Mouse (Mus musculus) spleen, adult 2 months (tissue): Measurements from ENCODE around the gene Hist1h2bg. TPM values are rescaled to one million over a fixed set of nuclear protein-coding genes. Genes with fewer than 3 reads are reported as not detected.
"Not testable (repeated sequence)": the region's sequence is repeated elsewhere in the genome, so short reads cannot be mapped to it uniquely, and the experiment has no call there.

Experiments used
- DNase-seq, 2 experiments: peaks; one replicate each; pipeline versions ENCODE4 v3.0.0 to v3.0.0-alpha.2; 2012 to 2021; ENCODE audit warnings: low spot score in 2 of 2, low read depth in 1 of 2
- H3K27ac ChIP-seq: fragments of 200-500 bp; 2 replicates; pipeline ENCODE4 v1.5.1; 2012; ENCODE audit warnings: low read length, inconsistent platforms; ENCODE audit not compliant: insufficient read depth
- H3K27me3 ChIP-seq: fragments of 200-500 bp; 2 replicates; pipeline ENCODE4 v1.6.1; 2012; ENCODE audit warnings: mild to moderate bottlenecking, moderate library complexity, low read length, inconsistent platforms; ENCODE audit not compliant: control insufficient read depth, insufficient read depth
- H3K36me3 ChIP-seq: fragments of 200-500 bp; 2 replicates; pipeline ENCODE4 v1.6.1; 2012; ENCODE audit warnings: mild to moderate bottlenecking, low read length, inconsistent platforms; ENCODE audit not compliant: control insufficient read depth, insufficient read depth
- H3K4me1 ChIP-seq: fragments of 200-500 bp; 2 replicates; pipeline ENCODE4 v1.6.1; 2011; ENCODE audit warnings: inconsistent platforms; ENCODE audit not compliant: control insufficient read depth, insufficient read depth, insufficient read length
- H3K4me3 ChIP-seq: fragments of 200-500 bp; 2 replicates; pipeline ENCODE4 v1.5.1; 2011; ENCODE audit warnings: mild to moderate bottlenecking, inconsistent platforms; ENCODE audit not compliant: insufficient read depth, insufficient read length; ENCODE audit errors: extremely low read depth
- CTCF ChIP-seq: fragments of 200-500 bp; IDR thresholded peaks from 2 replicates; pipeline ENCODE4 v1.5.1; 2011; ENCODE audit warnings: mild to moderate bottlenecking, inconsistent platforms; ENCODE audit not compliant: insufficient read depth, insufficient read length, insufficient replicate concordance; ENCODE audit errors: extremely low read depth
- POLR2A ChIP-seq: fragments of 200-500 bp; IDR thresholded peaks from 2 replicates; pipeline ENCODE4 v1.6.1; 2011; ENCODE audit warnings: low read depth, low read length, inconsistent platforms
- WGBS: fragments of 180-500 bp; shearing (Covaris S2); methylation state at CpG from one replicate; pipeline ENCODE4 v1.1.7; 2018; 5-methylcytosine and 5-hydroxymethylcytosine counted together
- polyA plus RNA-seq: library from polyadenylated mRNA; depleted of rRNA; stranded (reverse); fragments of >200 nt; gene quantifications from 2 replicates; pipeline ENCODE4 v1.2.3, GENCODE M21; 2012

The Hist1h2bg gene
- polyA plus RNA-seq, 1 experiment = 57.5 TPM

DNA sequence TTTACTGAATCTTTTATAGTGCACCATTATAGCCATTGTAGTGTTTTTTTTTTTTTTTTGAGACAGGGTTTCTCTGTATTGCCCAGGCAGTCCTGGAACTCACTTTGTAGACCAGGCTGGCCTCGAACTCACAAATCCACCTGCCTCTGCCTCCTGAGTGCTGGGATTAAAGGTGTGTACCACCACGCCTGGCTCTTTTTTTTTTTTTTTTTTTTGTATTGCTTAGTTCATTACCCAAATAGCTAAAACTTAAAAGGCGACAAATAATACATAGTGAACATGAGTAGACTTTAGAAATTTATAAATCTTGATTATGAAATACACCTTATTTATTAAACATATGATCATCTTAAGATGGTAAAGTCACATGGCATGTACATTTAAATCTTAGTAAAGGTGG is 29.7 kb upstream of the Hist1h2bg start:
- 85% methylated on average over 3 of the region's 3 CpGs for WGBS
- TF ChIP-seq POLR2A (no peak), CTCF (no peak)
- Histone ChIP-seq H3K27me3 (no peaks in the 10 kb centered on the region), H3K36me3 (no peaks in the 10 kb centered on the region), H3K4me3 (no peak overlapping the region), H3K4me1 (no peaks in the 10 kb centered on the region), H3K27ac (no peak overlapping the region)
- DNase-seq = no peak

- not testable (repeated sequence) for H3K27me3 ChIP-seq, DNase-seq, H3K4me1 ChIP-seq, H3K36me3 ChIP-seq
- Histone ChIP-seq H3K27ac (peak overlapping the region; percentile 96), H3K4me3 (peak overlapping the region; percentile 68)
- WGBS = 24% methylated on average over 3 of the region's 3 CpGs
These were observed 28.8 kb upstream of the Hist1h2bg start for GRCm38 (mm10) chr13:23542225-23542980.

- H3K36me3 ChIP-seq, H3K27me3 ChIP-seq, H3K4me1 ChIP-seq: not testable (repeated sequence)
- peak; percentile 61 to 93 for DNase-seq
- Histone ChIP-seq H3K4me3 (peak within 1 kb of the TSS; percentile 68), H3K27ac (peak within 1 kb of the TSS; percentile 96)
- under 1% methylated on average over 33 of the region's 42 CpGs for WGBS
- peak; percentile 72 for TF ChIP-seq POLR2A
These were observed 28.1 kb upstream of the Hist1h2bg start, which contains the start of gene Hist1h2bh for GRCm38 (mm10) chr13:23542999-23543607. Gene Hist1h2bh, minus strand, starts transcription at chr13:23543392.

GRCm38 (mm10) chr13:23543965-23544786 is 27.0 kb upstream of the Hist1h2bg start, which contains the start of gene Hist1h3f:
Gene Hist1h3f, plus strand, starts transcription at chr13:23544052.
- H3K36me3 ChIP-seq = no peaks in the 10 kb centered on the region
- H3K4me1 ChIP-seq = no peaks in the 10 kb centered on the region
- peak within 1 kb of the TSS; percentile 68 for H3K4me3 ChIP-seq
- no peak for TF ChIP-seq CTCF
- TF ChIP-seq POLR2A = peak; percentile 96
- under 1% methylated on average over 25 of the region's 45 CpGs for WGBS
- peak; percentile 46 to 95 for DNase-seq
- peak within 1 kb of the TSS; percentile 96 for H3K27ac ChIP-seq
- H3K27me3 ChIP-seq = no peaks in the 10 kb centered on the region

GRCm38 (mm10) chr13:23544787-23545120 is 26.4 kb upstream of the Hist1h2bg start:
- not testable (repeated sequence) for H3K36me3 ChIP-seq, DNase-seq, H3K4me1 ChIP-seq, H3K27me3 ChIP-seq
- WGBS = 0% methylated on average over 12 of the region's 14 CpGs
- peak overlapping the region; percentile 52 for H3K4me3 ChIP-seq
- peak overlapping the region; percentile 88 for H3K27ac ChIP-seq

DNA sequence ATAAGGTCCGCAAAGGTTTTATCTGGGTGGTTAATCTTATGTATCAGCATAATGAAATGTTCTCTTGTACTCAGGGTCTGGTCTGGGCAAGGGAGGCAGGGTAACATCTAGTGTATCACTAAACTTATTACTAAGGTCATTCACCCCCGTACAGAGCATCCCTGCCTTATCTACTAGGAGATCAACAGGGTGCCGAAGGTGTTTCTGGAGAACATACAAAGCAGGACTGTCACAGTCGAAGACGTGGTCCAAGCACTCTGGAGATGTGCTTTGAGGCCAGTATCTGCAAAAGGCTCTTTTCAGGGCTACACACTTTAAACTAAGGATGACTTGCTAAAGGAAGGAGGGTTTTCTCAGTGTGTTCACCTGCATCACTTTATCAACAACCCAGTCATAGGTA is 24.5 kb upstream of the Hist1h2bg start:
- no peaks in the 10 kb centered on the region for H3K36me3 ChIP-seq
- 89% methylated on average over 5 of the region's 5 CpGs for WGBS
- peaks cover 4% of the 10 kb centered on the region for H3K4me1 ChIP-seq
- H3K27ac ChIP-seq = no peak overlapping the region
- DNase-seq = no peak
- H3K4me3 ChIP-seq = no peak overlapping the region
- TF ChIP-seq POLR2A = no peak
- H3K27me3 ChIP-seq = no peaks in the 10 kb centered on the region

GRCm38 (mm10) chr13:23550761-23551145 is 20.4 kb upstream of the Hist1h2bg start:
- no peak for DNase-seq

More at GRCm38 (mm10) chr13:23550761-23551145, 20.4 kb upstream of the Hist1h2bg start:
- peak overlapping the region; percentile 49; the same call in 1 of the 2 replicates for H3K4me3 ChIP-seq
- peak overlapping the region; percentile 22; the same call in 1 of the 2 replicates for H3K27ac ChIP-seq
- WGBS = 9% methylated on average over 3 of the region's 3 CpGs
- no peaks in the 10 kb centered on the region for H3K27me3 ChIP-seq
- no peaks in the 10 kb centered on the region for H3K36me3 ChIP-seq
- no peak for TF ChIP-seq CTCF
- no peak for TF ChIP-seq POLR2A
- peaks cover 4% of the 10 kb centered on the region for H3K4me1 ChIP-seq
